Mouse (Mus musculus) midbrain, embryonic 10.5 days (tissue): ENCODE measurements at regions not wholly inside any gene's neighbourhood (a gene's known extent, or its start where the extent isn't known, plus 50 kb on each side); places are given as distances from the start of the nearest gene placed in this dataset.
"Not testable (repeated sequence)": the region's sequence is repeated elsewhere in the genome, so short reads cannot be mapped to it uniquely, and the experiment has no call there.

Experiments
- DNase-seq: peaks from one replicate; pipeline ENCODE4 v3.0.0-alpha.2; 2017; ENCODE audit warnings: low spot score
- H3K27ac ChIP-seq: fragments of 300-500 bp; sonication (generic); replicated peaks from 2 replicates; pipeline ENCODE4 v1.5.1; 2016; ENCODE audit warnings: mild to moderate bottlenecking
- H3K27me3 ChIP-seq: fragments of 300-500 bp; sonication (generic); 2 replicates; pipeline ENCODE4 v1.6.1; 2016; ENCODE audit warnings: low read depth, mild to moderate bottlenecking; ENCODE audit not compliant: poor library complexity, severe bottlenecking
- H3K36me3 ChIP-seq: fragments of 300-500 bp; sonication (generic); 2 replicates; pipeline ENCODE4 v1.6.1; 2016; ENCODE audit warnings: mild to moderate bottlenecking, moderate library complexity
- H3K4me1 ChIP-seq: fragments of 300-500 bp; sonication (generic); 2 replicates; pipeline ENCODE4 v1.6.1; 2016
- H3K4me3 ChIP-seq: fragments of 300-500 bp; sonication (generic); 2 replicates; pipeline ENCODE4 v1.5.1; 2016; ENCODE audit warnings: mild to moderate bottlenecking, moderate library complexity
- H3K9me3 ChIP-seq: fragments of 300-500 bp; sonication (generic); replicated peaks from 2 replicates; pipeline ENCODE4 v1.6.1; 2016; ENCODE audit warnings: mild to moderate bottlenecking
- WGBS: fragments of 180-500 bp; shearing (Covaris S2); methylation state at CpG from one replicate; pipeline ENCODE4 v1.1.7; 2016; 5-methylcytosine and 5-hydroxymethylcytosine counted together

GRCm38 (mm10) chr12:47969655-47970054 is 1150.9 kb upstream of the Nova1 start:
- DNase-seq = no peak
- H3K36me3 ChIP-seq = no peaks in the 10 kb centered on the region
- no peaks in the 10 kb centered on the region for H3K4me1 ChIP-seq
- H3K4me3 ChIP-seq = no peak overlapping the region
- no peak overlapping the region for H3K27ac ChIP-seq
- no peaks in the 10 kb centered on the region for H3K27me3 ChIP-seq
- H3K9me3 ChIP-seq = no peaks in the 10 kb centered on the region
- 54% methylated on average over 2 of the region's 2 CpGs for WGBS

- Histone ChIP-seq H3K36me3 (no peaks in the 10 kb centered on the region), H3K27me3 (no peaks in the 10 kb centered on the region), H3K4me3 (no peak overlapping the region), H3K9me3 (no peaks in the 10 kb centered on the region), H3K27ac (no peak overlapping the region), H3K4me1 (no peaks in the 10 kb centered on the region)
- WGBS = 92% methylated on average over 8 of the region's 8 CpGs
- no peak for DNase-seq
Observed at GRCm38 (mm10) chr12:47954330-47954729, 1135.6 kb upstream of the Nova1 start.

GRCm38 (mm10) chr12:47939491-47939890 is 1120.8 kb upstream of the Nova1 start:
- DNase-seq = peak; percentile 16
- H3K4me1 ChIP-seq = peaks cover 11% of the 10 kb centered on the region
- H3K27me3 ChIP-seq, H3K36me3 ChIP-seq, H3K27ac ChIP-seq, H3K4me3 ChIP-seq, H3K9me3 ChIP-seq: not testable (repeated sequence)
- WGBS = 36% methylated on average over 2 of the region's 2 CpGs

GRCm38 (mm10) chr12:47927007-47927406 is 1108.3 kb upstream of the Nova1 start:
- H3K36me3 ChIP-seq = no peaks in the 10 kb centered on the region

More at GRCm38 (mm10) chr12:47927007-47927406, 1108.3 kb upstream of the Nova1 start:
- Histone ChIP-seq H3K4me3 (no peak overlapping the region), H3K27ac (no peak overlapping the region), H3K4me1 (no peaks in the 10 kb centered on the region), H3K27me3 (no peaks in the 10 kb centered on the region), H3K9me3 (no peaks in the 10 kb centered on the region)
- WGBS = 68% methylated on average over 2 of the region's 2 CpGs
- DNase-seq = no peak
